ENCODE assay signal across 9 mouse cellular contexts in genomic region chr12:84010201-84010600, GRCm38 (mm10). TPM values are rescaled to one million over a fixed set of nuclear protein-coding genes. Genes with fewer than 3 reads are reported as not detected.
DNase-seq lines count a peak whose midpoint lies in the region; ATAC-seq and TF ChIP-seq lines count a peak whose summit lies in the region.
"Had no signal": no experiment of that assay in that cellular context is flagged by ENCODE, and none has a peak within 500 bp of the region (broad histone marks: within the 10 kb centered on the region; RNA-seq: fewer than 3 reads in every experiment).

No protein-coding gene starts in this region.

- H3K27ac ChIP-seq in left cerebral cortex, adult 2 months, result no peak overlapping the region
- H3K27ac ChIP-seq in forebrain, embryonic 14.5 days (ENCODE audit: low read depth, low read length), result no peak overlapping the region
- H3K27ac ChIP-seq in limb, embryonic 12.5 days, result no peak overlapping the region
- 0 out of 2 replicates have a peak overlapping the region, but pooled peaks have one; percentile 45 for H3K27ac ChIP-seq in neural tube, embryonic 14.5 days (ENCODE audit: low read depth, low read length)

- no peak for ATAC-seq in forebrain, embryonic 14.5 days
- ATAC-seq in limb, embryonic 12.5 days (ENCODE audit: insufficient number of reproducible peaks, insufficient read depth, low FRiP score, low TSS enrichment, low read depth), result no peak
- no peak for ATAC-seq in neural tube, embryonic 14.5 days (ENCODE audit: low read depth)

- H3K4me3 ChIP-seq in left cerebral cortex, adult 2 months, result peak overlapping the region; percentile 50
- H3K4me3 ChIP-seq in forebrain, embryonic 14.5 days (ENCODE audit: low read depth, low read length), result peak overlapping the region; percentile 41
- peak overlapping the region; percentile 48 for H3K4me3 ChIP-seq in limb, embryonic 12.5 days (replicated peaks)
- H3K4me3 ChIP-seq in neural tube, embryonic 14.5 days (ENCODE audit: low read depth, low read length), result peak overlapping the region; percentile 41

- WGBS in forebrain, embryonic 14.5 days, result 79% methylated on average over 3 of the region's 3 CpGs
- 77% methylated on average over 3 of the region's 3 CpGs for WGBS in limb, embryonic 12.5 days
- 58% methylated on average over 3 of the region's 3 CpGs for WGBS in neural tube, embryonic 14.5 days

- no peak for DNase-seq in left cerebral cortex, adult 2 months (ENCODE audit: extremely low spot score in 1 of 2, low spot score in 2 of 2)
- no peak for DNase-seq in left cerebral cortex, adult 8-10 months (ENCODE audit: low spot score in 2 of 2)
- no peak for DNase-seq in forebrain, embryonic 14.5 days (ENCODE audit: low spot score)
- no peak for DNase-seq in cerebellum, adult 8-10 months
- DNase-seq in embryo, embryonic 10 days (ENCODE audit: low spot score), result no peak
- DNase-seq in ovary, adult 18-20 months (ENCODE audit: low spot score), result no peak

- H3K9ac ChIP-seq in forebrain, embryonic 14.5 days (ENCODE audit: low read length), result peak overlapping the region; percentile 63
- no peak overlapping the region for H3K9ac ChIP-seq in limb, embryonic 12.5 days (replicated peaks)
- H3K9ac ChIP-seq in neural tube, embryonic 14.5 days (replicated peaks; ENCODE audit: low read depth, low read length), result peak overlapping the region; percentile 41; the same call in 1 of the 2 replicates

- intact Hi-C loops in left cerebral cortex, adult 2 months (cut with DNase I), result no loop called here

- 0 out of 2 replicates have a peak, but pooled peaks cover 2% of the 10 kb centered on the region for H3K36me3 ChIP-seq in forebrain, embryonic 14.5 days (ENCODE audit: control insufficient read depth, insufficient read depth, low read length)
- H3K36me3 ChIP-seq in limb, embryonic 12.5 days, result peaks cover 9% of the 10 kb centered on the region
- no peaks in the 10 kb centered on the region for H3K36me3 ChIP-seq in neural tube, embryonic 14.5 days (ENCODE audit: control insufficient read depth, insufficient read depth, low read length)

- peak overlapping the region; percentile 52 for H3K4me2 ChIP-seq in forebrain, embryonic 14.5 days (ENCODE audit: low read length)
- H3K4me2 ChIP-seq in limb, embryonic 12.5 days, result peak overlapping the region; percentile 58
- peak overlapping the region; percentile 47; the same call in 1 of the 2 replicates for H3K4me2 ChIP-seq in neural tube, embryonic 14.5 days (ENCODE audit: low read depth, low read length)

- TF ChIP-seq CTCF in left cerebral cortex, adult 2 months (IDR thresholded peaks at IDR 0.05), result no peak

- H3K4me1 ChIP-seq in forebrain, embryonic 14.5 days (ENCODE audit: control insufficient read depth, insufficient read depth, low read length), result peaks cover 17% of the 10 kb centered on the region
- peaks cover 30% of the 10 kb centered on the region for H3K4me1 ChIP-seq in limb, embryonic 12.5 days (replicated peaks)
- H3K4me1 ChIP-seq in neural tube, embryonic 14.5 days (ENCODE audit: control insufficient read depth, insufficient read depth, low read length), result peaks cover 6% of the 10 kb centered on the region

- H3K9me3 ChIP-seq in forebrain, embryonic 14.5 days (replicated peaks; ENCODE audit: control insufficient read depth, low read length), result no peaks in the 10 kb centered on the region
- no peaks in the 10 kb centered on the region for H3K9me3 ChIP-seq in limb, embryonic 12.5 days
- H3K9me3 ChIP-seq in neural tube, embryonic 14.5 days (ENCODE audit: control insufficient read depth, low read length), result no peaks in the 10 kb centered on the region

- H3K27me3 ChIP-seq in forebrain, embryonic 14.5 days (replicated peaks; ENCODE audit: control insufficient read depth, insufficient read depth, low read length), result no peaks in the 10 kb centered on the region
- no peaks in the 10 kb centered on the region for H3K27me3 ChIP-seq in limb, embryonic 12.5 days
- H3K27me3 ChIP-seq in neural tube, embryonic 14.5 days (ENCODE audit: control insufficient read depth, insufficient read depth, low read length), result no peaks in the 10 kb centered on the region

RNA-seq across cellular contexts. Expression of gene Acot1, which starts 0.9 kb away (rescaled TPM):
- total RNA-seq in left cerebral cortex, adult 2 months (2021), result 10 to 100 TPM; 12.8 to 13.3 TPM
- total RNA-seq in left cerebral cortex, adult 8-10 months (2022), result 10 to 100 TPM; 13.7 to 20.6 (median 17.5) TPM
- polyA plus RNA-seq in forebrain, embryonic 14.5 days (2014; fragmentation: Nextera tagmentation; extraction: Ambion mirVana), result 81.2 and 83.6 TPM in 2 replicates
- 38.1 and 43.9 TPM in 2 replicates for polyA plus RNA-seq in limb, embryonic 12.5 days (2016; fragmentation: Nextera tagmentation; extraction: Ambion mirVana)
- 93.6 and 93.9 TPM in 2 replicates for polyA plus RNA-seq in neural tube, embryonic 14.5 days (2014; fragmentation: Nextera tagmentation; extraction: Ambion mirVana)

RNA-seq across cellular contexts. Expression of gene Acot2, which starts 22.5 kb away (rescaled TPM):
- total RNA-seq in left cerebral cortex, adult 2 months (2021), result 10 to 100 TPM in 1 of 2 experiments, 1 to 10 TPM in 1; 9.5 to 10.4 TPM
- 1 to 10 TPM; 8.1 to 9.4 (median 8.8) TPM for total RNA-seq in left cerebral cortex, adult 8-10 months (2022)
- 4.3 and 5.6 TPM in 2 replicates for polyA plus RNA-seq in forebrain, embryonic 14.5 days (2014; fragmentation: Nextera tagmentation; extraction: Ambion mirVana)
- 17.8 and 21.9 TPM in 2 replicates for polyA plus RNA-seq in limb, embryonic 12.5 days (2016; fragmentation: Nextera tagmentation; extraction: Ambion mirVana)
- 11.3 and 13.7 TPM in 2 replicates for polyA plus RNA-seq in neural tube, embryonic 14.5 days (2014; fragmentation: Nextera tagmentation; extraction: Ambion mirVana)

RNA-seq across cellular contexts. Expression of gene Heatr4, which starts 25.5 kb away (rescaled TPM):
- not detected for total RNA-seq in left cerebral cortex, adult 2 months (2021)
- total RNA-seq in left cerebral cortex, adult 8-10 months (2022), result not detected
- polyA plus RNA-seq in forebrain, embryonic 14.5 days (2014; fragmentation: Nextera tagmentation; extraction: Ambion mirVana), result not detected in 2 replicates
- polyA plus RNA-seq in limb, embryonic 12.5 days (2016; fragmentation: Nextera tagmentation; extraction: Ambion mirVana), result not detected in 2 replicates
- not detected in 2 replicates for polyA plus RNA-seq in neural tube, embryonic 14.5 days (2014; fragmentation: Nextera tagmentation; extraction: Ambion mirVana)
- total RNA-seq: left cerebral cortex, adult 18-20 months had no signal

RNA-seq across cellular contexts. Expression of gene Acot4, which starts 28.0 kb away (rescaled TPM):
- total RNA-seq in left cerebral cortex, adult 2 months (2021), result 1 to 10 TPM; 2.3 to 2.9 TPM
- total RNA-seq in left cerebral cortex, adult 8-10 months (2022), result 1 to 10 TPM; 2.1 to 2.9 (median 2.3) TPM
- 0.14 and 0.22 TPM in 2 replicates for polyA plus RNA-seq in forebrain, embryonic 14.5 days (2014; fragmentation: Nextera tagmentation; extraction: Ambion mirVana)
- 0.14 and 0.39 TPM in 2 replicates for polyA plus RNA-seq in limb, embryonic 12.5 days (2016; fragmentation: Nextera tagmentation; extraction: Ambion mirVana)
- 0.47 and 0.59 TPM in 2 replicates for polyA plus RNA-seq in neural tube, embryonic 14.5 days (2014; fragmentation: Nextera tagmentation; extraction: Ambion mirVana)

RNA-seq across cellular contexts. Expression of gene Gm49366, which starts 28.5 kb away (rescaled TPM):
- total RNA-seq in left cerebral cortex, adult 2 months (2021), result 1 to 10 TPM; 1.3 to 1.4 TPM
- 1 to 10 TPM in 1 of 4 experiments, not detected in 3; 1.3 TPM for total RNA-seq in left cerebral cortex, adult 8-10 months (2022)
- polyA plus RNA-seq in forebrain, embryonic 14.5 days (2014; fragmentation: Nextera tagmentation; extraction: Ambion mirVana), result not detected in 2 replicates
- not detected in 2 replicates for polyA plus RNA-seq in limb, embryonic 12.5 days (2016; fragmentation: Nextera tagmentation; extraction: Ambion mirVana)
- not detected in 2 replicates for polyA plus RNA-seq in neural tube, embryonic 14.5 days (2014; fragmentation: Nextera tagmentation; extraction: Ambion mirVana)
